Mouse (Mus musculus) ES-Bruce4 (cell line): ENCODE measurements at regions not wholly inside any gene's neighbourhood (a gene's known extent, or its start where the extent isn't known, plus 50 kb on each side); places are given as distances from the start of the nearest gene placed in this dataset.

Experiments used
- CTCF ChIP-seq: IDR thresholded peaks from one replicate; pipeline ENCODE4 v1.8.1; 2011; ENCODE audit warnings: low read depth, low read length
- EP300 ChIP-seq: IDR thresholded peaks from 2 replicates; pipeline ENCODE4 v1.6.1; 2011; ENCODE audit warnings: low read depth, low read length; ENCODE audit not compliant: insufficient read depth

GRCm38 (mm10) chr15:61718486-61718885 lies 795.7 kb upstream of the A1bg start:
- no peak for TF ChIP-seq CTCF
- no peak for TF ChIP-seq EP300
